Mouse (Mus musculus): ENCODE data around the gene Heatr6.

Gene Heatr6

GRCm38 (mm10) chr11:83799871-83800430 is 46.5 kb downstream of the Heatr6 start:
- no peak for DNase-seq (ENCODE audit: low spot score in 2 of 2)

GRCm38 (mm10) chr11:83802166-83802565 is 48.7 kb downstream of the Heatr6 start:
- DNase-seq (ENCODE audit: low spot score in 2 of 2): no peak

DNA sequence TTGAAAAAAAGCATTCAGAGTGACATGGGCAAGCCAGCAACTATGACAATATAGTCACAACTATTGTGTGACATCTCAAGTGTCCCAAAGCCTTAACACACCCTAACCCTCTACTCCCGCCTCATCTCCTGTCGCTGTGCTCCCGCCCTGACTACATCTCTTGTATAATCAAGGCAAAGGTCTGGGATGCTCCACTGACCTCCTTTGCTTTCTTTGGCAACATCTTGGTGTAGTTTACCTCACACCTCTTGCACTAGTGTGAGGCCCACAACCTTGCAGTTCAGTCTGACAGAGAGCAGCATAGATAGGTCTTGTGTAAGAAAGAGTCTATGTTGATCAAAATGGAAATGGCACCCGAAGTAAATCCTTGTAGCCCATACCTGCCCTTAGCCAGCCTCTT is 49.1 kb downstream of the Heatr6 start:
- DNase-seq (ENCODE audit: low spot score in 2 of 2): no peak

DNA sequence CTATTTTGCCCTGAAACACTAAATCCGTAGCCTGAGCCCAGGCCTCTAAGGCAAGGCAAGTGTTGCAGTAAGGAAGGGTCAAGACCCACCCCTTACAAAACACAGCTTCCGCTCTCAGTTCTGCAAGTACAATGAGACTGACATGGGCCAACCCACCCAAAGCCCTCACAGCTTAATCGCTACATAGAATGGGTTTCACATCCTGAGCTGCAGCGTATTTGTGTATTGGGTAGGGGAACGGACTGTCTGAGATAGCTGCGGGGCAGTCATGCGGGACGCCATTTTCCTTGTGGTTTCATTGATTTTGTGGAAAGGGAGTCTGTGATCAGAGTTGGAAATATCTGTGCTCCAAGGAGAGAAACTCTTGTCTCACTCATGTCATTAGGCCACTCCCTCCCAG is 56.9 kb downstream of the Heatr6 start:
- DNase-seq (ENCODE audit: low spot score in 2 of 2): no peak

GRCm38 (mm10) chr11:83815191-83815590 is 61.7 kb downstream of the Heatr6 start:
- DNase-seq (ENCODE audit: low spot score in 2 of 2): no peak

DNA sequence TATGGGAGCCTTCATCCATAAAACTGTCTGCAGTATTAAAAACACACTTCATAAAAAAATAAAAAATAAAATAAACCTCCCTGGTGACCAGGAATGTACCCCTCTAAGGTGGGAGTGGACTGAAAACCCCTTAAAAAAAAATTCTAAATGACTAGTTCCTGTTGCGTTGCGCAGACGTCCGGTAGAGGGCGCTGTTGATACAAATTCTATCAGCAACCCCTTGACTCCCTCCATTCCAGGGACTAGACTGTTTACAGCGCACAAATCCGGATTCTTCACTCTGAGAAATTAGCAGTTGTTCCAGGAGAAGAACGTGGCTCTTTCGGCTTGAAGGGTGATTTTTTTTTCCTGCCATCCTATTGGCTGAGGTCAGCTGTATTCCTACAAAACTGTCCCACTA is 62.1 kb downstream of the Heatr6 start:
- no peak for DNase-seq (ENCODE audit: low spot score in 2 of 2)

- no peak for DNase-seq (ENCODE audit: low spot score in 2 of 2)
Observed at GRCm38 (mm10) chr11:83817048-83817447, 63.6 kb downstream of the Heatr6 start.

- no peak for DNase-seq (ENCODE audit: low spot score in 2 of 2)
Observed at GRCm38 (mm10) chr11:83817994-83818393, 64.5 kb downstream of the Heatr6 start.

DNA sequence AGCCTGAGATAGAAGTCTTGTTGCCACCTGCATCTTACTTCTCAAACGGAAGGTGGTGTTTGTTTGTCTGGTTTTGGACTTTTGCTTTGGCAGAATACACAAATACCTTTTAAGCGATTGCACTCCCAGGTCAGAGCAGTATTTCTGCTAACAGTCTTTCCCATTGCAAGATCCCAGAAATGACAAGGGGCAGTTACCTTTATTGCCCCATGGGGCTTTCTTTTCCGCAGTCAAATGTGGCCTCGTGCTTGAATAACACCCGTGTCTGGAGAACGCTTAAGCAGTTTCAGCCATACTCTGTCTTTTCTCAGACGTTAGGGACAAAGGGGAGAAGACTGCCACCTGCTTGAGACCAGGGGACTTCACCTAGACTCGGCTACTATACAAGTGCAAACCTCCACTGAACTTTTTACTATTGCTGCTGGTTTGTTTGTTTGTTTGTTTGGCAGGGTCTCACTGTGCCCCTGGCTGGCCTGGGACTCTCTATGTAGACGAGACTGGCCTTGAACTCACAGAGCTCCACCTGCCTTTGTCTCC is 65.2 kb downstream of the Heatr6 start:
- DNase-seq (ENCODE audit: low spot score in 2 of 2): no peak

DNA sequence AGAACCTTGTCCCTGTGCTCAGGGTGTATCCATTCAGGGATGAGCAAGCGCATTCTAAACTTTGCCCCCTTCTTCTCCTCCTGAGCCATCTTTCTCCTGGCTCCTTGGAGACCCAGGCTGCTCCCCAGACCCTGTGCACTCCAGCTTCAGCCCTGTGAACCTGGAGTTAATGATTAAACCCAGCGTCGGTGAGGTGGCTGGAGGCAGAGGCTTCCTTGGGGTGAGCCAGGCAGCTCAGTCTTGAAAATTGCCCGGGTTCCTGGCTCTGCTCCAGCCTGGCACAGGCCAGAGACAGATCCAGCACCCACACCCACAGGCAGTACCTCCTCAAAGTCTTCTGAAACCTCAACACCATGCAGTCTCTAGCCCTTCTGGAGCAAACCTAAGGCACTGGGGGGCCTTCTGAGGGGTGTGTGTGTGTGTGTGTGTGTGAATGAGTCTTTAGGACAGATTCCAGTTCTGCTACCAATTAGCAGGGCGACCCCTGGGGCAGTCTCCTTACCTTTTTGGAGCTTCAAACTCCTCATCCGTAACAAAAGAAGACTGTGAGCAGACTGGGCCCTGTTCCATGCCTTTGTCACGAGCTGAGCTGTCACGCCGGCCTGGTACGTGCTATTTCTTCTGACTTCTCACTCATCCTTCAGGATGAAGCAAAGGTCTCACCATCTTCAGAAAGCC is 66.4 kb downstream of the Heatr6 start:
- no peak for DNase-seq (ENCODE audit: low spot score in 2 of 2)

DNA sequence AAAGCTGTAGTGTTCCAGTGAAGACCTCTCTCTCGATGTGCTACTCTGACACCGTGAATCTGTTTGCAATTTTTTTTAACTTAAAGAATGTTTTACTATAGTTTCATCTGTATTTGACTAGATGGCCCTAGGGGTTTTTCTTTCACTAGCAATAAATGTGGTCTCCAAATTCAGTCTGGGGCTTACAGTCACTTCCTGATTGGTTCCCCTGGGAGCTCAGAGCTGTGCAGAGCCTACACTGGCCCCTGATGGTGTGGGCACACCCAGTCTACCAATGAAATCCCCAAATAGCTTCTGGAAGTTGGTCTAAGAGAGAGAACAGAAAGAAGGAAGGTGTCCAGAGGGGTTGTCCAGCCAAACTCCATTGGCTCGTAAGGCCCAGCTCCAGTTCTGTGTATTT is 72.6 kb downstream of the Heatr6 start:
- no peak for DNase-seq (ENCODE audit: low spot score in 2 of 2)

- no peak for DNase-seq (ENCODE audit: low spot score in 2 of 2)
Observed at GRCm38 (mm10) chr11:83828553-83829142, 75.2 kb downstream of the Heatr6 start.

GRCm38 (mm10) chr11:83832389-83832788 is 78.9 kb downstream of the Heatr6 start:
- no peak for DNase-seq (ENCODE audit: low spot score in 2 of 2)

All from urinary bladder, postnatal 4 days (tissue).